Mouse (Mus musculus) kidney, postnatal 0 days (tissue): ENCODE results near the gene Esrrb. TPM values are rescaled to one million over a fixed set of nuclear protein-coding genes. Genes with fewer than 3 reads are reported as not detected.
A peak's percentile ranks its signal among the peaks of the same experiment; 100 is the strongest.

Source experiments
- ATAC-seq: fragments of 200-750 bp; cut with Nextera tagmentation; replicated peaks from 2 replicates; pipeline ENCODE4 v1.8.0; 2017; ENCODE audit warnings: low read depth, moderate number of reproducible peaks, moderate TSS enrichment, moderate library complexity; ENCODE audit not compliant: low FRiP score
- DNase-seq: peaks from one replicate; pipeline ENCODE4 v3.0.0-alpha.2; 2016; ENCODE audit warnings: low spot score
- H3K27ac ChIP-seq: fragments of 300-500 bp; sonication (generic); 2 replicates; pipeline ENCODE4 v1.5.1; 2014; ENCODE audit warnings: mild to moderate bottlenecking
- H3K27me3 ChIP-seq: fragments of 300-500 bp; sonication (generic); 2 replicates; pipeline ENCODE4 v1.6.1; 2014; ENCODE audit warnings: low read length, mixed read lengths; ENCODE audit not compliant: insufficient read depth
- H3K36me3 ChIP-seq: fragments of 300-500 bp; sonication (generic); 2 replicates; pipeline ENCODE4 v1.6.1; 2014; ENCODE audit warnings: low read length, mixed read lengths; ENCODE audit not compliant: insufficient read depth
- H3K4me1 ChIP-seq: fragments of 300-500 bp; sonication (generic); replicated peaks from 2 replicates; pipeline ENCODE4 v1.6.1; 2014; ENCODE audit warnings: antibody characterized with exemption, low read length, mixed read lengths; ENCODE audit not compliant: insufficient read depth
- H3K4me2 ChIP-seq: fragments of 300-500 bp; sonication (generic); 2 replicates; pipeline ENCODE4 v1.6.1; 2014; ENCODE audit warnings: mild to moderate bottlenecking, low read length, moderate library complexity, mixed read lengths
- H3K4me3 ChIP-seq: fragments of 300-500 bp; sonication (generic); replicated peaks from 2 replicates; pipeline ENCODE4 v1.5.1; 2014; ENCODE audit warnings: low read depth, low read length
- H3K9ac ChIP-seq: fragments of 300-500 bp; sonication (generic); 2 replicates; pipeline ENCODE4 v1.6.1; 2014; ENCODE audit warnings: low read depth, low read length
- H3K9me3 ChIP-seq: fragments of 300-500 bp; sonication (generic); replicated peaks from 2 replicates; pipeline ENCODE4 v1.6.1; 2016; ENCODE audit warnings: low read length, inconsistent platforms, mixed read lengths
- CTCF ChIP-seq: IDR thresholded peaks from 2 replicates; pipeline ENCODE4 v1.5.1; 2016; ENCODE audit warnings: antibody characterized with exemption, low read depth, mild to moderate bottlenecking, moderate library complexity
- WGBS: fragments of 180-500 bp; shearing (Covaris S2); extraction: QIAGEN DNeasy Blood & Tissue Kit; methylation state at CpG from one replicate; pipeline ENCODE4 v1.1.7; 2014; 5-methylcytosine and 5-hydroxymethylcytosine counted together
- polyA plus RNA-seq: library from polyadenylated mRNA; unstranded; fragments of >200 nt; fragmentation: Nextera tagmentation; extraction: Ambion mirVana; gene quantifications from 2 replicates; pipeline ENCODE4 v1.2.1, GENCODE M21; 2015

The Esrrb gene
- polyA plus RNA-seq, 1 experiment from 2014 or later = 3.6 TPM

DNA sequence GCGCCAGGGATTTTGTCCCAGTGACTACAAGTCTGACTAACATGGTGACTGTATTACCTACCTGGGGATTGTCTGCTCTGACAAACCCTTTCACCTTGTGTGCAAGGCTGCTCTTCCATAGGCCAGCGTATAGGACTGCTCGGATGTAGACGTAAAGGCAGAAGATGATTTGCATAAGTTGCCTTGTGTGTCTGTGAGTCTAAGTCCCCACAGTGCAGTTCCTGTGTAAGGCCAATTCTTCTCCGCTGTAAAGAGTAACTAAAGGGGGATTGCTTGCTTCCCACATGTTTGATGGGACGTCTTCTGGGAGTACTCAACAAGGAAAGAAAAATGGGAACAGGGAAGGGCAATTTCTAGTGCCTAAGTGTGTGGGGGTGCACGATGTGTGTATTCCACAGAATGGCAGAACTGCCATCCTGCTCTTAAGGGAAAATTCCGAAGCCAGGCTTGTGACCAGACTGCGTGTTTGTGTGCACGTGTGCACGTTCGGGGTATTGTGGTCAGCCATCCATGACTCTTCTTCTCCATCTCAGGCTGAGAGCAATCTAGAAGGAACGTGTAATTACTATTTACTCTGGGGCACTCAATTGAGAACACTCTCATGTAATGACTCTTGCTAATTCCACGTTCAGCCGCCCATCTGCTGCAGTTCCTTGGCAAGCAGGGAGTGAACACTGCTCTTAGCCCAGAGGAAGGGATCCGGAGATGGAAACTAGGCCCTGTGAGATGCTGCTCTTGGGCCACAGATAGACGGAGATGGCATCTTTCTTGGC is 9.9 kb downstream of the Esrrb start:
- WGBS = 57% methylated on average over 17 of the region's 17 CpGs
- Histone ChIP-seq H3K27ac (no peak overlapping the region), H3K4me2 (no peak overlapping the region), H3K27me3 (no peaks in the 10 kb centered on the region), H3K36me3 (no peaks in the 10 kb centered on the region), H3K9ac (no peak overlapping the region), H3K4me3 (no peak overlapping the region), H3K9me3 (no peaks in the 10 kb centered on the region), H3K4me1 (no peaks in the 10 kb centered on the region)
- ATAC-seq (0 out of 2 replicates have a peak, but pooled peaks have one; percentile 25), DNase-seq (peak; percentile 14)
- no peak for TF ChIP-seq CTCF

- Histone ChIP-seq H3K9ac (no peak overlapping the region), H3K9me3 (no peaks in the 10 kb centered on the region), H3K36me3 (no peaks in the 10 kb centered on the region), H3K27me3 (peaks cover 8% of the 10 kb centered on the region; the same call in 1 of the 2 replicates), H3K4me3 (no peak overlapping the region), H3K27ac (no peak overlapping the region), H3K4me2 (no peak overlapping the region), H3K4me1 (no peaks in the 10 kb centered on the region)
- DNase-seq (no peak), ATAC-seq (no peak)
- TF ChIP-seq CTCF = no peak
- WGBS = 40% methylated on average over 8 of the region's 8 CpGs
Measured at GRCm38 (mm10) chr12:86374286-86374685, 13.4 kb downstream of the Esrrb start.

GRCm38 (mm10) chr12:86379672-86380213 is 18.8 kb downstream of the Esrrb start:
- DNase-seq = no peak

DNA sequence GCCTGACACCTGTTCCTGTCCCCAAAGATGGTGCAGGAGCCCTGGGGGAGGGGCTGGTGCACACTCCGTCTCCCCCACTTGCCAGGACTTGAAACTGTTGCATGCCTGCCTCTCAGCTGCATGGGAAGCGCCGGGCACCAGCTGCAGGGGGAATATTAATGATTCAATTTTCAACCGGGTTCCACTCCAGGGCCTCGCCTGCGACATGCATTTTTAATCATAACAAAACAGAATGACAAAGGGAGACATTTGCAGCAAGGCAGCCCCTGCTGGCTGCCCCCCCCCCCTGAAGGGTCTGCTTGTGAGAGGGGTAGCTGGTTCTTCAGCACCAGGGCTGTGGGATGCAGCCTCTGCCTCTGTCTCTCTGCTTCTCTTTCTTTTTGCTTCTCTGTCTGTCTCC is 22.9 kb downstream of the Esrrb start:
- 34% methylated on average over 6 of the region's 6 CpGs for WGBS
- DNase-seq = no peak
- TF ChIP-seq CTCF = no peak

More at GRCm38 (mm10) chr12:86379672-86380213, 18.8 kb downstream of the Esrrb start:
- Histone ChIP-seq H3K27ac (no peak overlapping the region), H3K27me3 (peaks cover 8% of the 10 kb centered on the region; the same call in 1 of the 2 replicates), H3K9me3 (no peaks in the 10 kb centered on the region), H3K9ac (no peak overlapping the region), H3K4me2 (no peak overlapping the region), H3K4me1 (no peaks in the 10 kb centered on the region), H3K4me3 (no peak overlapping the region), H3K36me3 (no peaks in the 10 kb centered on the region)
- 8% methylated on average over 15 of the region's 15 CpGs for WGBS
- ATAC-seq = 0 out of 2 replicates have a peak, but pooled peaks have one; percentile 29
- no peak for TF ChIP-seq CTCF

GRCm38 (mm10) chr12:86387671-86388270 is 26.9 kb downstream of the Esrrb start:
- Histone ChIP-seq H3K27me3 (no peaks in the 10 kb centered on the region), H3K4me3 (no peak overlapping the region), H3K27ac (no peak overlapping the region), H3K4me2 (no peak overlapping the region), H3K9me3 (no peaks in the 10 kb centered on the region), H3K36me3 (no peaks in the 10 kb centered on the region), H3K4me1 (no peaks in the 10 kb centered on the region), H3K9ac (no peak overlapping the region)
- 59% methylated on average over 10 of the region's 10 CpGs for WGBS
- DNase-seq = no peak
- ATAC-seq = no peak
- no peak for TF ChIP-seq CTCF

More for the DNA sequence above, 22.9 kb downstream of the Esrrb start:
- H3K9me3 ChIP-seq = no peaks in the 10 kb centered on the region
- no peak for ATAC-seq
- H3K9ac ChIP-seq = no peak overlapping the region
- no peaks in the 10 kb centered on the region for H3K36me3 ChIP-seq
- H3K4me1 ChIP-seq = no peaks in the 10 kb centered on the region
- H3K4me2 ChIP-seq = no peak overlapping the region
- peaks cover 2% of the 10 kb centered on the region; the same call in 1 of the 2 replicates for H3K27me3 ChIP-seq
- H3K4me3 ChIP-seq = no peak overlapping the region
- H3K27ac ChIP-seq = no peak overlapping the region

- ATAC-seq (no peak), DNase-seq (no peak)
- H3K9ac ChIP-seq = no peak overlapping the region
- WGBS = 89% methylated on average over 12 of the region's 12 CpGs
- H3K9me3 ChIP-seq = no peaks in the 10 kb centered on the region
- no peak overlapping the region for H3K27ac ChIP-seq
- no peaks in the 10 kb centered on the region for H3K27me3 ChIP-seq
- H3K36me3 ChIP-seq = no peaks in the 10 kb centered on the region
- no peak for TF ChIP-seq CTCF
- H3K4me2 ChIP-seq = no peak overlapping the region
- H3K4me3 ChIP-seq = no peak overlapping the region
- H3K4me1 ChIP-seq = no peaks in the 10 kb centered on the region
Measured at GRCm38 (mm10) chr12:86394773-86395172, 33.9 kb downstream of the Esrrb start.
